Mouse (Mus musculus) left cerebral cortex, postnatal 14 days (tissue): ENCODE data around the gene Phyhipl. TPM values are rescaled to one million over a fixed set of nuclear protein-coding genes. Genes with fewer than 3 reads are reported as not detected.

Source experiments
- DNase-seq, 2 experiments: peaks; one replicate each; pipeline ENCODE4 v3.0.0; 2021 to 2022; ENCODE audit warnings: low spot score in 2 of 2, mixed read lengths in 1 of 2
- intact Hi-C: fragments of 180-260 bp; cut with DNase I; formaldehyde crosslinking; loops from one replicate; pipeline ENCODE4 v1.15.1; 2025
- total RNA-seq, 2 experiments: library from RNA; stranded (reverse); gene quantifications; 2 replicates each; pipeline ENCODE4 v1.2.3; 2021

Gene Phyhipl
- total RNA-seq, 2 experiments from 2014 or later, result 212 to 227 TPM

DNA sequence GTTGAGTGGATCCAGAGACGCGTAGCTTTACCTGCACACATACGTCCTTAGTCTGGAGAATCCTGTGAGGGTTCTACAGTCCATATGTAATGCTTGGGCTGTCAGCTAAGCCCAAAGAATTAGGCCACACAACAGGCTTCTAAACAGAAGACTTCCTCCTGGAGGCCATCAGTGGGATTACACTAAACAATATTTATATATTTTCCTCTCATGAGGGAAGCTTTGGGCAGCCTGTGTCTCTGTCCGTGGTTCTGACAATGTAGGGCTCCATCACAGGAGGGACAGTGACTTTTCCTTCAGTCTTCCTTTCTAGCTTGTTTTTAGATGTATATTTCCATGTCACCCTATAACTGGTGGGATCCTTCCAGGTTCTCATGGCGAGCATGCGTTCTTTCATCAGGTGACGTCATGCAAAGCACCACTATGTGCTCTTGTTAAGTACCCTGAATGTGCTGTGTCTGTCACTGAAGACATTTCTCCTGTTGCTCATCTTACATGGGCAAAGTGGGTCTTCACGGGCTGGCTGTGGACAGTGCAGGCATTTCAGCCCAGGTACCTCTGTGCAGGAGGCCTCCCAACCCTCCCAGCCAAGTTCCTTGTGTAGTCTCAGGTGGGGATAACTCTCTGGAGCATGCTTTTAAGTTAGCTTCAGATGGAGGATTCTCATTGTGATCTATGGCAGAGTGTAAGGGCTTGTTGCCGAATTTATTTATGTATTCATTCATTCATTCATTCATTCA lies 115.1 kb downstream of the Phyhipl start:
- DNase-seq, result peak in 1 of 2 experiments; percentile 47
- intact Hi-C loops, result loop anchor here (5.0 kb wide), 1 partner anchor 223 kb away; no protein-coding TSS in a partner anchor

DNA sequence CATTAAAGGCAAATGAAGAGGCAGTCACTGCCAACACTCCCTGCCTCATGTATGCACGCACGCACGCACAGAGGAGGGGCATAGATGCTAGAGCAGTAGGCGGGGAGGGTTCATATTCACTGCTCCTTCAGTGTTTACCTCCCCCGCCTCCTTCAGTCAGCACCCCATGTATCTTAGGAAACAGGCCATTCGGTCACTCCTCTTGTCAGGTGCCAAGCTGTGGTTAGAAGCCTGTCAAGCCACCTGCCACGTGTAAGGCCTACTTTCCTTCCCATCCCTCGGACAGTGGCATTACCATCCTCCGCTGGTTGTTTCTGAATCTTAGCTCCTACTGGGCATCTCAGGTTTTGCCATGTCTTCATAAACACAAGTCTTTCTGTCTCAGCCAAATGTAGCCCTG lies 116.5 kb downstream of the Phyhipl start:
- intact Hi-C loops, result loop anchor here (10.0 kb wide), 1 partner anchor 164 kb away; no protein-coding TSS in a partner anchor

DNA sequence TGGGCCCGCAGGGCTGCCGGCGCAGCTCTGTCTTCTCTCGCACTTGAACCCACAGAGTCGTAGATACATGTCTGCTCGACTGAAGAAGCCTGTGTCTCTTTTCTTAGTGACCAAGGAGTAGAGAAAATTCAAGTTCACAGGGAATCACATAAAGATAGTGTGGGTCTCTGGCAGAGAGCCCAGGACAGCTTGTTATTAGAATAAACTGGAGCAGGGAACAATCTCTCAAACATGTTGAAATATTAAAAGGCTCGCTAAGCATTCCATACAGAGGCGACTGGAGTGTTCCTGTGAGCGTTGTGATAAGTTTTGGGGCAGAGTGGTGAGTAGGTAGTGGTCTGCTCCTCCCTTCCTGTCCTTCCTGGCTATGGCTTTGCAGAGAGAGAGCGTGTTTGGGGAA lies 118.1 kb downstream of the Phyhipl start:
- DNase-seq, result no peak
- intact Hi-C loops, result loop anchor here (10.0 kb wide), 1 partner anchor 163 kb away; no protein-coding TSS in a partner anchor

More for the DNA sequence above, 116.5 kb downstream of the Phyhipl start:
- DNase-seq, result no peak

DNA sequence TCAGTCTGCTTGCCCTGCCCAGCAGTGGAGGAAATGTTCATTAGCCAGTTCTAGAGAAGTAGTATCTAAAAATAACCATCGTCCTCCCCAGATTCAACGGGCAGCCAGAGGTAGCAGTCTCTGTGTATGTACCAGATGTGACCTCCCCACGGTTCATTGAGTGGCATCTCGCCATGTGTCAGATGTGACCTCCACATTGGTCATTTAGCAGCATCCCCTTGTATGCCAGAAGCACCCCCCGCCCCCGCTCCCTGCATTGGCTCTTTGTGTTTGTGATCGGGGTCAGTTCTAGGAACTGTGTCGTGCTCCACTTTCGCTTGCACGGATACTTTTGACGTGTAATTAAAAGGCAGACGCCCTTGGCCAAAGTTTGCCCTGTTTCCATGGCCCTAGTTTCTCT lies 120.4 kb downstream of the Phyhipl start:
- DNase-seq, result no peak
- intact Hi-C loops, result loop anchor here (10.0 kb wide), 1 partner anchor 161 kb away; no protein-coding TSS in a partner anchor

DNA sequence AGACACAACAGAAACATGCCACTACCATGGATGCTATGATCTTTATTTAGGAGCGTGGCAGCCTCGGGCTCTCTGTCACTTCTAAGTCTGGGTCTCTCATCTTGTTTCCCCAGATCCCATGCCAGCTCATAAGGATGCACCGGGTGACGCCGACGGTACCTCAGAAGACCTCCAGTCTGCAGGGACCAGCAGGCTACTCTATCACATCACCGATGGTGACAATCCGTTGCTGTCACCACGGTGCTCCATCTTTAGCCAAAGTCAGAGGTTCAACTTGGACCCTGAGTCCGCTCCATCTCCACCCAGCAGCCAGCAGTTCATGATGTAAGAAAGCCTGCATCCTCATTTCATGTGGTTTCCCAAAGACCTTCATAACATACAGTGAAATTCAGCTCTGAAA lies 121.2 kb downstream of the Phyhipl start:
- DNase-seq, result no peak
- intact Hi-C loops, result loop anchor here (5.0 to 10.0 kb wide), 2 partner anchors 77 to 160 kb away; no protein-coding TSS in a partner anchor

DNA sequence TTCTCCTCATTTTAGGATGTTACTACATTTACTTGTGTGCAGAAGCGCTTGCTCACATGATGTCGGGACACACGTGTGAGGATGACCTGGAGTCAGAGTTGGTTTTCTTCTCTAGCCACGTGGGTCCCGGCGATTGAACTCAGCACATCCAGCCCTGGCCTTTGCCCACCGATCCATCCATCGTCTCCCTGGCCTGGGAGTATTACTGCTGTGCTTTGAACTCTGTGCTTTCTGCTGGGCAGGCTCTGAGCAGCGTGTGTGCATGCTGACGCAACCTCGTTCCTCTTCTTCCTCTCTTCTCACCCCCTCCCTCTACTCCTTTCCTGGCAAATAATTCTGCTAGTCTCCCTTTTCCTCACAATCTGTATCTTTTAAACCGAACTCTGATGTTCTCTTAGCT lies 121.8 kb downstream of the Phyhipl start:
- intact Hi-C loops, result loop anchor here (5.0 to 10.0 kb wide), 2 partner anchors 77 to 159 kb away; no protein-coding TSS in a partner anchor
- no peak for DNase-seq

DNA sequence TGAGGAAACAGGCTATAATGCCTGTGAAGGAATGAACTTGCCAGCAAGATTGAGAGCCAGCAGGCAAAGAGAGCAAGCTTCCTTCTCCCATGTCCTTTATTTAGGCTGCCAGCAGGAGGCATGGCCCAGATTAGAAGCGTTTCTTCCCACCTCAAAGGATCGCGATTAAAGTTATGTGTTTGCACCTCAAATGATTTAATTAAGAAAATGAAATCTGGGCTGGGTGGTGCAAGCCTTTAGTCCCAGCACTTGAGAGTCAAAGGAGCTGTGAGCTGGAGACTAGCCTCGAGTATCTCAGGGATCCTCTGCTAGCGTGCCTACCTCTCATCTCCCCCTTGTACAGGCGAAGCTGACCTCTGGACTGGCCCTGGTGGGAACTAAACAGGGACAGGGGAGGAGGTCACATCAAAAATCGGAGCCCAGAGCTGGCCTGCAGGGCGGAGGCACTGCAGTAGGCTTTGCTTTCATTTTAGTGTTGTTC lies 122.4 kb downstream of the Phyhipl start:
- intact Hi-C loops, result loop anchor here (5.0 to 10.0 kb wide), 2 partner anchors 76 to 159 kb away; no protein-coding TSS in a partner anchor
- DNase-seq, result peak in 1 of 2 experiments; percentile 31

DNA sequence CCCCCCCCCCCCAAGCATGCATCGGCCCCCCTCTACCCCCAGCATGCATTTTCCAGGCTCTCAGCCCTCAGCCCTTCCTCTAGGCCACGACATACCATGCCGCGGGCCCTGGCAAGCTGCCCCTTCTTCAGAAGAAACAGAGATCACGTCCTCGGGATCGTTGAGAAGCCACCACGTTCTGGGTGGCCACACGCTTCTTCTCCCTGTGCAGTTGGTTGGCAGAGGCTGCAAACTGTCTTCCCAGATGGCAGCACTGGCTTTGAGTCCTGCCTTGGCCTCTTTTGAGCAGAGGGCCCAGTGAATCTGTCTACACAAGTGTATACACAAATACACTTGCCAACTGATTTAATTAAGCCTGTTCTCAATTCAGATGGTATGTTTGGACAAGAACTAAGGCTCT lies 123.5 kb downstream of the Phyhipl start:
- DNase-seq, result no peak
- intact Hi-C loops, result loop anchor here (5.0 to 10.0 kb wide), 2 partner anchors 75 to 157 kb away; no protein-coding TSS in a partner anchor

DNA sequence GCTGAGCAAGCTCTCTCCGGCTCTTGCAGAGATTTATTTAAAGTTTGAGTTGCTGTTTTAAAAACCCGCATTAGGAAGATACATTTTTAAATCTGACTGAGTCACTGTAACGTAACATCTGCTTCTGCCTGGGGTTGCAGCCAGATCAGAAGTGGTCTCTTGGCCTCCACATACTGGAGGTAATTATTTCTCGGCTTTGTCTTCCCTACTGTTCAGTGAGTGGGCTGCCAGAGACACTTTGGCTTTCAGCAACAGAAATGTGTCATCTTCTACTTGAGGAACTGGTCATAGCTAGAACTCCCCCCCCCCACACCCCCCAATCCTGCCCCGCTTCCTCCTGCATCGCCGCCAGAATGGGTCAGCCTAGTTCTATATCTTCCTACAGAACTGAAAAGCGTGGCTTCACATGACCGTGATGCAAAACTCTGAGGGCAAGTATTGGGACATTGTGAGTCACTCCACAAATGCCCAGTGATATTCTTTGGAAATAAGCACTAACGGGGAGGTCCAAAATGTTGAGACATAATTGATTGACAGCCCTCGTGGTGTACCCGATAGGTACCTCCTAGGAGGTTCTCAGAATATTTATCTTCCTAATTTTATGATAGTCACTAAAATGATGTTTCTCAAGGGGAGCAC lies 125.5 kb downstream of the Phyhipl start:
- peak; percentile 31 to 32 for DNase-seq
- intact Hi-C loops, result loop anchor here (5.0 to 10.0 kb wide), 2 partner anchors 73 to 156 kb away; no protein-coding TSS in a partner anchor

DNA sequence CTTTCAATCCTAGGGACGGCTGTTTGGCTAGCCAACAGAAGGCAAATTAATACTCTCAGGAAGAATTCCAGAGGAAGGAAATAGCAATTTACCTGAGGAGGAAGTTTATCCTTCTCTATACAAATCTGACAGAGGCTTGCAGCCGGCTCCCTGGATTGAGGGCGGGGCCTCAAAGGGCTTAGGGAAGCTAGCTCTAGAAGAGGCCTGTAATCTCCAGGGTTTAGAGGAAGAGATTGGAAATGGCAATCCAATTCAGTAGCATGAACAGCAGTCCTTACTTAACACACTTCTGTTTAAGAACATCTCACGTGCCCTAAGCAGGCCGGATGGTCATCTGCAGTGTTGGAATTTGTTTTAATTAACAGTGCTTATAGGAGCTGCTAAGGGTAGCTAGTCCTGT lies 134.4 kb downstream of the Phyhipl start:
- intact Hi-C loops, result loop anchor here (5.0 kb wide), 1 partner anchor 79 kb away; the partner anchor contains the start of gene Fam13c
- DNase-seq, result peak in 1 of 2 experiments; percentile 14

DNA sequence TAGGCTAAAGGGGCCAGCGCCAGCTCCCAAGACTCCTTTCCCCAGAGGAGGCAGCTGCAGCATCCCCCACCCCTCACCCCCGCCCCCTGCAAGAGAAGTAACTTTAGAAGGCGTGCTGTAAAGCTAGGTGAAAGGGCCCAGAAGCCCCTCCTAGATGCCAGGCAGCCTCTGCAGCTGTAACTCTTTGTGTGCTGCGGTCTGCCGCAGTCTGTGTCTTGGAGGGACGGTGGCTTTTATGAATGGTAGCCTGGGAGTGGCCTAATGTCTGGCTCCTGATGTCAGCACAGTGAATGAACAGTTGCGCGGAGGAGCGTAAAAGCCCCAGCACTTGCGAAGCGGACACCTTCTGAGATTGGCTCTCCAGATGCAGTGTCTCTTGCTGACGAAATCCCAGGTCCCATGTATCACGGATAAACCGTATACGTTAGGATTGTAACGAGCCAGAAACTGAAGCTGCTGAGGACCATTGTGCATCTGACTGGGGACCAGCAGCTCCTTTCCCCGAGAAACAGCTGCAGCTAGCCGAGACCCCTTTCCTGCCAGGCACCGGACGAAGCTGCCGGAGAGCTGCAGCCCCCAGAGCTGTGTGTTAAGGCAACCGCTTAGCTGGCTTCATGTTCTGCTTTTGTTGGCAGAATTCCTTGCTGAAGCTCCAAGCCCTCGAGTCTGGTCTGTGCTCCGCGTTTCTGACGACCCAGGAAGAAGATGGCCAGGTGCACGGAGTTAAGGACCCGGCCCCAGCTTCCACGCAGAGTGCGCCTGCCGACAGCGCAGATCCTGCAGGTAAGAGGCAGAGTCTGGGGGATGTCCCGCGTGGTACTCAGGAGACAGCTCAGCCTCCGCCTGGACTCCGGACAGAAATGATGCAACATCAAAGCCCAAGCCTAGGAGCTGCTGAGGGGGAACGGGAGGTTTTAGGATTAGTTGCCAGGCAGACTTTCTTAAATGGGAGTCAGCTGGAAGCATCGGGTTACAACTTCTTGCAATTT lies 135.3 kb downstream of the Phyhipl start:
- intact Hi-C loops, result loop anchor here (5.0 kb wide), 1 partner anchor 78 kb away; the partner anchor contains the start of gene Fam13c
- peak; percentile 58 to 73 for DNase-seq

DNA sequence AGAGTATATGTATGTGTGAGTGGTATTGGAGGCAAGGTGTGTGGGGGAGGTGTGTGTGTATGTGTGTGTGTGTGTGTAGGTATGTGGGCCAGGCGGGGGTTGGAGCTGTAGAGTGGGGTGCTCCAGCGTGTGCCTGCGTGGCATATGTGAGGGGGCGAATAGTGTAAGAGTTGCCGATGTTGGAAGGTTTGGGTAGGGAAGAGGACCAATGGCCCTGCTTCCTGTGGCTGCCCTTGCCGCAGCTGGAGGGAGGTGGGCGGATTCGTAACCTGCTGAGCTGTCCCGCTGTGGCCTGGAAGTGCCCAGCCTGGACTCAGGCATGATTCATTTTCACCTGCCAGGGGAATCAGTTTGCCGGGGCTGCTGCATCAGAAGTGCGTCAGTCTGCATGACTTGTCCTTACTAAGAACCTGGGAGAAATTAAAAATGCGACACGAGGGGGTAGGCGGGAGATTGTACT lies 136.1 kb downstream of the Phyhipl start:
- no peak for DNase-seq
- intact Hi-C loops, result loop anchor here (5.0 kb wide), 1 partner anchor 77 kb away; the partner anchor contains the start of gene Fam13c

DNA sequence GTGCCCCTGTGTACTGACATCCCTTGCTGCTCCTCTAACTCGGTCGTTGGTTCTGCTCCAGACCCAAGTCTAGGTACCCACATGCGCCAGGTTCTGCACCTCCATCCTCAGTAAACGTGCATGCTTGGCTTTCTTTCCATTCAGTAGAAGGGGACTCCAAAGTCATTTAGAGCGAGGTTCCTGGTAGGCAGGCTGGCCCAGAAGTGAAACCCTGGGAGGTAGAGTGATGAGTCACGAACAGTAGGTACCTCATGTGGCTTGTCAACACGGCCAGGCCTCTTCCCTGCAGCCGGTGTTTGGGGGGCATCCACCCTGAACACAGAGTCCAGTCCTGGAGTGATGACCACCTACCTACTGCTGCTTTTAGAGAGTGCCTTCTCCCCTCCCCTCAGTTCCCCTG lies 139.1 kb downstream of the Phyhipl start:
- intact Hi-C loops, result no loop called here
- DNase-seq, result no peak

DNA sequence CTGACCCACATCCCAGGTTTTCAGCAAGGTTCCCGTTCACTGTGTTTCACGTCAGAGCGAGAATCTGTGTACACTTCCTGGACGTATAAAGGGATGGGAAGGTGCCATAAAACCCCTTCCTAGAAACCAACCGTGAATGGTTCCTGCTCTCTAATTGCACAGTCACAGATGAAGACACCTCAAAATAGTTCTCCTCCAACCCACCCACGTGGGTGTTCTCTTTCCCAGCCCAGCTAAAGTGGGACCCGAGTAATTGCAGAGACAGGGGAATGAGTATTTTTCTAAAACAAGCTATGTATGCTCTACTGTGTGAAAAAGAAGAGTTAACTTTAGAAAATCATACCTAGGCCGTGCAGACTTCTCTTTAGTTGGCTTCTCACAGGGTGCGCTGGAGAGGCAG lies 140.9 kb downstream of the Phyhipl start:
- DNase-seq, result peak; percentile 32 to 59
- intact Hi-C loops, result no loop called here

DNA sequence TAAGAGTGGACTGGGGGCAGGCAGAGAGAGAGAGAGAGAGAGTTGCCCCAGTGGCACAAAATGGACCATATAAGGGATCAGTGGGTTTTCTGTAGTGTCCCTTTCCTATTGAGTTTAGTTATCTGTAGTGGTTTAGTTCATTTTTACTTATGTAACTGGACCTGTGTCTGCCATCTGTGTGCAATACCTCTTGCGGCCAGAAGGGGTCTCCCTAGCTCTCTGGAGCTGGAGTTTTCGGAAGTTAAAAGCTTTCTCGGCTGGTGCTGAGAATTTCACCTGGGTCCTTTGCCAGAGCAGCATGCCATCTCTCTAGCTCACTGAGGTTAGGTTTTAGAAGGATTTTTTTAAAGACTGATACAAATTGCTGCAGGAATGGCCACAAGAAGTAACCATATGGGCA lies 147.9 kb downstream of the Phyhipl start:
- no peak for DNase-seq
- intact Hi-C loops, result no loop called here
